Mouse (Mus musculus): ENCODE data around the gene Col17a1. TPM values are rescaled to one million over a fixed set of nuclear protein-coding genes. Genes with fewer than 3 reads are reported as not detected.

Gene Col17a1
- total and polyA plus RNA-seq, 3 experiments, result 0.04 TPM; not detected in 2

DNA sequence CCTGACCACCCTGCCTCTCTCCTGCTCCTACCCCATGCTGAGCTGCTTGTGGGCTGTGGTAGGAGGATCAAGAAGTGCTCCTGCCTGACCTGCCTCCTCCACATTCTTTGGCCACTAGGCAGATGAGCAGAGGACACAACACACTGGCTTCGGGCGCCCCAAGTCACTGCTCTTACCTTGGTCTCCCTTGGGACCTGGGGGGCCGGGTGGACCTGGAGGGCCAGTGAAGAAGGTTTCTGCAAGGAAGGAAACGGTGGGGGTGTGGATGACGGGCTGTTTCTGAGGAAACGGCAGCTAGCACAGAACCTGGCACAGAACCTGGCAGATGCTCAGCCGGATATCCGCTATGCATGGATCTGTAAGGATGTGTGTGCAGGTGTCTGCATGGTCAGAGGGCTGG is 38.7 kb downstream of the Col17a1 start:
- Histone ChIP-seq H3K27me3 (ENCODE audit: control insufficient read depth in 1 of 2, insufficient read depth in 2 of 2, low read length in 2 of 2) (no peaks in the 10 kb centered on the region), H3K4me1 (ENCODE audit: control insufficient read depth in 1 of 2, insufficient read depth in 2 of 2, low read length in 2 of 2) (no peaks in the 10 kb centered on the region), H3K36me3 (ENCODE audit: control insufficient read depth in 1 of 2, insufficient read depth in 2 of 2, low read length in 2 of 2) (no peaks in the 10 kb centered on the region), H3K9me3 (replicated peaks; ENCODE audit: insufficient read depth, low read length) (no peaks in the 10 kb centered on the region), H3K27ac (ENCODE audit: control insufficient read depth, low read depth, low read length) (no peak overlapping the region), H3K79me2 (ENCODE audit: control insufficient read depth, insufficient read depth, low read length, poor library complexity) (no peaks in the 10 kb centered on the region), H3K4me3 (ENCODE audit: control insufficient read depth in 1 of 2, insufficient read depth in 1 of 2, low read depth in 2 of 2, low read length in 2 of 2) (no peak overlapping the region), H3K9ac (ENCODE audit: control insufficient read depth, low read depth, low read length, poor library complexity, severe bottlenecking) (no peak overlapping the region)
- TF ChIP-seq SIN3A (IDR thresholded peaks at IDR 0.05; ENCODE audit: low read length) (no peak), HCFC1 (IDR thresholded peaks at IDR 0.05; ENCODE audit: low read depth, low read length) (no peak), JUND (IDR thresholded peaks at IDR 0.05; ENCODE audit: low read depth, low read length) (no peak), USF1 (IDR thresholded peaks at IDR 0.05; ENCODE audit: low read depth, low read length) (no peak), CHD2 (IDR thresholded peaks at IDR 0.05; ENCODE audit: low read length) (no peak), POLR2AphosphoS2 (IDR thresholded peaks at IDR 0.05; ENCODE audit: low read length) (no peak), MYC (IDR thresholded peaks at IDR 0.05; ENCODE audit: low read depth, low read length) (no peak), TAL1 (IDR thresholded peaks at IDR 0.05; ENCODE audit: low read length) (no peak), UBTF (IDR thresholded peaks at IDR 0.05; ENCODE audit: borderline replicate concordance, insufficient read depth, low read depth, low read length) (no peak)
- DNase-seq (ENCODE audit: low read depth, low spot score), result no peak

GRCm38 (mm10) chr19:47652255-47652654 is 39.6 kb downstream of the Col17a1 start:
- Histone ChIP-seq H3K36me3 (ENCODE audit: control insufficient read depth in 1 of 2, insufficient read depth in 2 of 2, low read length in 2 of 2) (no peaks in the 10 kb centered on the region), H3K4me1 (ENCODE audit: control insufficient read depth in 1 of 2, insufficient read depth in 2 of 2, low read length in 2 of 2) (no peaks in the 10 kb centered on the region), H3K9ac (ENCODE audit: control insufficient read depth, low read depth, low read length, poor library complexity, severe bottlenecking) (no peak overlapping the region), H3K4me3 (ENCODE audit: control insufficient read depth in 1 of 2, insufficient read depth in 1 of 2, low read depth in 2 of 2, low read length in 2 of 2) (no peak overlapping the region), H3K27me3 (ENCODE audit: control insufficient read depth in 1 of 2, insufficient read depth in 2 of 2, low read length in 2 of 2) (no peaks in the 10 kb centered on the region), H3K79me2 (ENCODE audit: control insufficient read depth, insufficient read depth, low read length, poor library complexity) (no peaks in the 10 kb centered on the region), H3K27ac (ENCODE audit: control insufficient read depth, low read depth, low read length) (no peak overlapping the region), H3K9me3 (replicated peaks; ENCODE audit: insufficient read depth, low read length) (no peaks in the 10 kb centered on the region)
- TF ChIP-seq POLR2AphosphoS5 (IDR thresholded peaks at IDR 0.05; ENCODE audit: borderline replicate concordance, low read depth, low read length) (no peak), EP300 (IDR thresholded peaks at IDR 0.05; ENCODE audit: low read depth in 1 of 2, low read length in 2 of 2) (no peak), TAL1 (IDR thresholded peaks at IDR 0.05; ENCODE audit: low read length) (no peak), MXI1 (IDR thresholded peaks at IDR 0.05; ENCODE audit: low read depth, low read length) (no peak), ELF1 (IDR thresholded peaks at IDR 0.05; ENCODE audit: low read depth, low read length) (no peak), ETS1 (IDR thresholded peaks at IDR 0.05; ENCODE audit: low read depth, low read length) (no peak), ZC3H11A (IDR thresholded peaks at IDR 0.05; ENCODE audit: low read depth, low read length) (no peak)
- DNase-seq (ENCODE audit: low read depth, low spot score), result no peak

- H3K4me1 ChIP-seq (ENCODE audit: control insufficient read depth in 1 of 2, insufficient read depth in 2 of 2, low read length in 2 of 2), result no peaks in the 10 kb centered on the region
- H3K79me2 ChIP-seq (ENCODE audit: control insufficient read depth, insufficient read depth, low read length, poor library complexity), result no peaks in the 10 kb centered on the region
- no peaks in the 10 kb centered on the region for H3K9me3 ChIP-seq (replicated peaks; ENCODE audit: insufficient read depth, low read length)
- no peak overlapping the region for H3K27ac ChIP-seq (ENCODE audit: control insufficient read depth, low read depth, low read length)
- no peak overlapping the region for H3K9ac ChIP-seq (ENCODE audit: control insufficient read depth, low read depth, low read length, poor library complexity, severe bottlenecking)
- no peak overlapping the region for H3K4me3 ChIP-seq (ENCODE audit: control insufficient read depth in 1 of 2, insufficient read depth in 1 of 2, low read depth in 2 of 2, low read length in 2 of 2)
- H3K36me3 ChIP-seq (ENCODE audit: control insufficient read depth in 1 of 2, insufficient read depth in 2 of 2, low read length in 2 of 2), result 0 out of 4 replicates have a peak, but pooled peaks cover 0 to 2% of the 10 kb centered on the region in 2 experiments
- no peak for TF ChIP-seq NELFE (IDR thresholded peaks at IDR 0.05; ENCODE audit: low read depth, low read length)
- no peak for TF ChIP-seq SIN3A (IDR thresholded peaks at IDR 0.05; ENCODE audit: low read length)
- TF ChIP-seq ELF1 (IDR thresholded peaks at IDR 0.05; ENCODE audit: low read depth, low read length), result no peak
- no peak for TF ChIP-seq ZMIZ1 (IDR thresholded peaks at IDR 0.05; ENCODE audit: low read depth, low read length)
- TF ChIP-seq UBTF (IDR thresholded peaks at IDR 0.05; ENCODE audit: borderline replicate concordance, insufficient read depth, low read depth, low read length), result no peak
- TF ChIP-seq GATA1 (IDR thresholded peaks at IDR 0.05; ENCODE audit: low read depth, low read length), result no peak
- no peak for DNase-seq (ENCODE audit: low read depth, low spot score)
- H3K27me3 ChIP-seq (ENCODE audit: control insufficient read depth in 1 of 2, insufficient read depth in 2 of 2, low read length in 2 of 2), result no peaks in the 10 kb centered on the region
Measured at GRCm38 (mm10) chr19:47651160-47651480, 40.8 kb downstream of the Col17a1 start.

All from MEL (cell line).